Mouse (Mus musculus): ENCODE measurements around the gene Tspyl2. TPM values are rescaled to one million over a fixed set of nuclear protein-coding genes. Genes with fewer than 3 reads are reported as not detected.

The Tspyl2 gene
- 6.4 and 10.6 TPM in 2 replicates for polyA plus RNA-seq (2012; rRNA removed)
- 3.1 and 4.1 TPM in 2 replicates for polyA plus RNA-seq (2014; fragmentation: Nextera tagmentation; extraction: Ambion mirVana)

GRCm38 (mm10) chrX:152342358-152342901 is at the start of gene Tspyl2:
Gene Tspyl2 (minus strand): TSS chrX:152342425.
- WGBS (ENCODE audit: insufficient replicate concordance), result 8% methylated on average over 17 of the region's 27 CpGs
- no peak within 1 kb of the TSS for H3K27ac ChIP-seq
- TF ChIP-seq EP300 (IDR thresholded peaks at IDR 0.05; ENCODE audit: low read depth) (no peak), CTCF (IDR thresholded peaks at IDR 0.05; ENCODE audit: low read depth) (no peak)
- ATAC-seq (ENCODE audit: insufficient read depth) (peak; percentile 98), DNase-seq (ENCODE audit: low read depth in 3 of 3, low spot score in 3 of 3) (peak; percentile 72 to 76 (median 73))
- H3K4me1 ChIP-seq (replicated peaks; ENCODE audit: control insufficient read depth in 2 of 2, insufficient read depth in 2 of 2, low read length in 1 of 2), result peaks cover 0 to 3% of the 10 kb centered on the region in 2 experiments; a peak in 1 of 4 replicates
- H3K36me3 ChIP-seq (replicated peaks; ENCODE audit: control insufficient read depth, insufficient read depth, low read depth), result no peaks in the 10 kb centered on the region
- H3K9me3 ChIP-seq (ENCODE audit: control insufficient read depth, low read length), result no peaks in the 10 kb centered on the region
- H3K27me3 ChIP-seq (ENCODE audit: control insufficient read depth, insufficient read depth, low read length), result no peaks in the 10 kb centered on the region; the same call in 1 of the 2 replicates
- H3K9ac ChIP-seq (replicated peaks), result peak within 1 kb of the TSS; percentile 36
- peak within 1 kb of the TSS; percentile 77 for H3K4me2 ChIP-seq (ENCODE audit: low read depth)
- H3K4me3 ChIP-seq (ENCODE audit: insufficient read depth in 1 of 2, low read depth in 2 of 2, low read length in 2 of 2), result peak within 1 kb of the TSS; percentile 49 to 62

GRCm38 (mm10) chrX:152368397-152369273 is 26.4 kb upstream of the Tspyl2 start, which contains the start of gene Gpr173:
Gene Gpr173 (minus strand): TSS chrX:152368704.
- H3K27ac ChIP-seq, result no peak within 1 kb of the TSS
- 14% methylated on average over 22 of the region's 24 CpGs for WGBS (ENCODE audit: insufficient replicate concordance)
- ATAC-seq (ENCODE audit: insufficient read depth) (no peak), DNase-seq (ENCODE audit: low read depth in 3 of 3, low spot score in 3 of 3) (no peak)
- no peaks in the 10 kb centered on the region for H3K4me1 ChIP-seq (replicated peaks; ENCODE audit: control insufficient read depth in 2 of 2, insufficient read depth in 2 of 2, low read length in 1 of 2)
- TF ChIP-seq EP300 (IDR thresholded peaks at IDR 0.05; ENCODE audit: low read depth) (no peak), CTCF (IDR thresholded peaks at IDR 0.05; ENCODE audit: low read depth) (no peak)
- no peaks in the 10 kb centered on the region for H3K36me3 ChIP-seq (replicated peaks; ENCODE audit: control insufficient read depth, insufficient read depth, low read depth)
- H3K27me3 ChIP-seq (ENCODE audit: control insufficient read depth, insufficient read depth, low read length), result no peaks in the 10 kb centered on the region; the same call in 1 of the 2 replicates
- no peaks in the 10 kb centered on the region for H3K9me3 ChIP-seq (ENCODE audit: control insufficient read depth, low read length)
- peak within 1 kb of the TSS; percentile 6 to 37; a peak in 2 of 4 replicates for H3K4me3 ChIP-seq (ENCODE audit: insufficient read depth in 1 of 2, low read depth in 2 of 2, low read length in 2 of 2)
- H3K9ac ChIP-seq (replicated peaks), result no peak within 1 kb of the TSS
- peak within 1 kb of the TSS; percentile 11; the same call in 1 of the 2 replicates for H3K4me2 ChIP-seq (ENCODE audit: low read depth)

- no peak overlapping the region for H3K27ac ChIP-seq
- H3K9ac ChIP-seq (replicated peaks), result no peak overlapping the region
- ATAC-seq (ENCODE audit: insufficient read depth), result no peak
- H3K4me2 ChIP-seq (ENCODE audit: low read depth), result no peak overlapping the region
- no peak for DNase-seq (ENCODE audit: low read depth in 3 of 3, low spot score in 3 of 3)
- H3K4me3 ChIP-seq (ENCODE audit: insufficient read depth in 1 of 2, low read depth in 2 of 2, low read length in 2 of 2), result no peak overlapping the region
- no peaks in the 10 kb centered on the region for H3K9me3 ChIP-seq (ENCODE audit: control insufficient read depth, low read length)
- no peaks in the 10 kb centered on the region for H3K4me1 ChIP-seq (replicated peaks; ENCODE audit: control insufficient read depth in 2 of 2, insufficient read depth in 2 of 2, low read length in 1 of 2)
- WGBS (ENCODE audit: insufficient replicate concordance), result 27% methylated on average over 4 of the region's 4 CpGs
- H3K36me3 ChIP-seq (replicated peaks; ENCODE audit: control insufficient read depth, insufficient read depth, low read depth), result no peaks in the 10 kb centered on the region
- H3K27me3 ChIP-seq (ENCODE audit: control insufficient read depth, insufficient read depth, low read length), result no peaks in the 10 kb centered on the region; the same call in 1 of the 2 replicates
- no peak for TF ChIP-seq EP300 (IDR thresholded peaks at IDR 0.05; ENCODE audit: low read depth)
- no peak for TF ChIP-seq CTCF (IDR thresholded peaks at IDR 0.05; ENCODE audit: low read depth)
Measured at GRCm38 (mm10) chrX:152368054-152368396, 25.8 kb upstream of the Tspyl2 start.

GRCm38 (mm10) chrX:152366418-152366817 is 24.2 kb upstream of the Tspyl2 start:
- Histone ChIP-seq H3K4me3 (ENCODE audit: insufficient read depth in 1 of 2, low read depth in 2 of 2, low read length in 2 of 2) (no peak overlapping the region), H3K4me2 (ENCODE audit: low read depth) (no peak overlapping the region), H3K27me3 (ENCODE audit: control insufficient read depth, insufficient read depth, low read length) (no peaks in the 10 kb centered on the region; the same call in 1 of the 2 replicates), H3K4me1 (replicated peaks; ENCODE audit: control insufficient read depth in 2 of 2, insufficient read depth in 2 of 2, low read length in 1 of 2) (no peaks in the 10 kb centered on the region), H3K36me3 (replicated peaks; ENCODE audit: control insufficient read depth, insufficient read depth, low read depth) (no peaks in the 10 kb centered on the region), H3K9me3 (ENCODE audit: control insufficient read depth, low read length) (no peaks in the 10 kb centered on the region), H3K27ac (no peak overlapping the region), H3K9ac (replicated peaks) (no peak overlapping the region)
- TF ChIP-seq EP300 (IDR thresholded peaks at IDR 0.05; ENCODE audit: low read depth), result no peak
- TF ChIP-seq CTCF (IDR thresholded peaks at IDR 0.05; ENCODE audit: low read depth), result no peak
- ATAC-seq (ENCODE audit: insufficient read depth) (no peak), DNase-seq (ENCODE audit: low read depth in 3 of 3, low spot score in 3 of 3) (no peak)
- WGBS (ENCODE audit: insufficient replicate concordance), result 53% methylated on average over 2 of the region's 2 CpGs
